Mouse (Mus musculus) midbrain, embryonic 11.5 days (tissue): ENCODE results near the gene Ifna6. TPM values are rescaled to one million over a fixed set of nuclear protein-coding genes. Genes with fewer than 3 reads are reported as not detected.
"Not testable (repeated sequence)": the region's sequence is repeated elsewhere in the genome, so short reads cannot be mapped to it uniquely, and the experiment has no call there.

Source experiments
- ATAC-seq: fragments of 200-750 bp; cut with Nextera tagmentation; 2 replicates; pipeline ENCODE4 v1.8.0; 2017; ENCODE audit warnings: moderate TSS enrichment, moderate library complexity; ENCODE audit not compliant: low FRiP score
- DNase-seq: peaks from one replicate; pipeline ENCODE4 v3.0.0; 2015; ENCODE audit warnings: low spot score; ENCODE audit errors: missing footprints
- H3K27ac ChIP-seq: fragments of 300-500 bp; sonication (generic); 2 replicates; pipeline ENCODE4 v1.5.1; 2014; ENCODE audit warnings: low read depth, low read length
- H3K27me3 ChIP-seq: fragments of 300-500 bp; sonication (generic); 2 replicates; pipeline ENCODE4 v1.6.1; 2014; ENCODE audit warnings: mild to moderate bottlenecking, low read length, moderate library complexity, mixed read lengths; ENCODE audit not compliant: control insufficient read depth, insufficient read depth
- H3K36me3 ChIP-seq: fragments of 300-500 bp; sonication (generic); 2 replicates; pipeline ENCODE4 v1.6.1; 2014; ENCODE audit warnings: mild to moderate bottlenecking, low read length, moderate library complexity, mixed read lengths; ENCODE audit not compliant: control insufficient read depth, insufficient read depth
- H3K4me1 ChIP-seq: fragments of 300-500 bp; sonication (generic); 2 replicates; pipeline ENCODE4 v1.6.1; 2014; ENCODE audit warnings: low read length; ENCODE audit not compliant: control insufficient read depth, insufficient read depth
- H3K4me2 ChIP-seq: fragments of 300-500 bp; sonication (generic); 2 replicates; pipeline ENCODE4 v1.6.1; 2014; ENCODE audit warnings: mild to moderate bottlenecking, moderate library complexity
- H3K4me3 ChIP-seq: fragments of 300-500 bp; sonication (generic); 2 replicates; pipeline ENCODE4 v1.5.1; 2014; ENCODE audit warnings: low read depth, low read length
- H3K9ac ChIP-seq: fragments of 300-500 bp; sonication (generic); 2 replicates; pipeline ENCODE4 v1.6.1; 2014; ENCODE audit warnings: low read length
- H3K9me3 ChIP-seq: fragments of 300-500 bp; sonication (generic); 2 replicates; pipeline ENCODE4 v1.6.1; 2016; ENCODE audit warnings: low read length; ENCODE audit not compliant: control insufficient read depth
- WGBS: fragments of 180-500 bp; shearing (Covaris S2); extraction: QIAGEN DNeasy Blood & Tissue Kit; methylation state at CpG from one replicate; pipeline ENCODE4 v1.1.7; 2014; 5-methylcytosine and 5-hydroxymethylcytosine counted together
- polyA plus RNA-seq: library from polyadenylated mRNA; unstranded; fragments of >200 nt; fragmentation: Nextera tagmentation; extraction: Ambion mirVana; gene quantifications from 2 replicates; pipeline ENCODE4 v1.2.1, GENCODE M21; 2014

Ifna6 gene
- polyA plus RNA-seq, 1 experiment from 2014 or later: not detected

DNA sequence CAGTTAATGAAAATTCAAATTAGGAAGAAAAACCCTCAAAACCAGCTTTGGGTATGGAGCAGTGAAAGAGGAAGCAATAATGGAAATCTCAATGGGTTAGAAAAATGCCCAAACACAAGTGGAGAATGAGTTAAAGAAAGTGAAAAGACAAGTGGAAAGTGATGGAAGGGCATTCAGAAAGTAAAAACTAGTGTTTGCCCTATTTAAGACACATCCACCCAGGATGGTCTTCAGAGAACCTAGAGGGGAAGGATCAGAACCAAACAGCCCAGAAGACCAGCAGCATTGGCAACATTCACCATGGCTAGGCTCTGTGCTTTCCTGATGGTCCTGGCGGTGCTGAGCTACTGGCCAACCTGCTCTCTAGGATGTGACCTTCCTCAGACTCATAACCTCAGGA lies 8.0 kb downstream of the Ifna6 start, which contains the start of gene Ifna5:
Ifna5 (plus strand) TSS at position 301 of the 400 bp plus-strand sequence.
- not testable (repeated sequence) for H3K27ac ChIP-seq, DNase-seq, H3K36me3 ChIP-seq, H3K4me3 ChIP-seq, H3K9me3 ChIP-seq, H3K9ac ChIP-seq, ATAC-seq, H3K27me3 ChIP-seq, H3K4me2 ChIP-seq, H3K4me1 ChIP-seq
- WGBS: 64% methylated on average over 1 of the region's 1 CpGs

GRCm38 (mm10) chr4:88838828-88839227 lies 11.6 kb downstream of the Ifna6 start:
- Histone ChIP-seq H3K27me3 (no peaks in the 10 kb centered on the region), H3K4me3 (no peak overlapping the region), H3K4me2 (no peak overlapping the region), H3K36me3 (no peaks in the 10 kb centered on the region), H3K9ac (no peak overlapping the region), H3K27ac (no peak overlapping the region), H3K4me1 (no peaks in the 10 kb centered on the region), H3K9me3 (no peaks in the 10 kb centered on the region)
- ATAC-seq: no peak
- 44% methylated on average over 3 of the region's 3 CpGs for WGBS
- DNase-seq: no peak

DNA sequence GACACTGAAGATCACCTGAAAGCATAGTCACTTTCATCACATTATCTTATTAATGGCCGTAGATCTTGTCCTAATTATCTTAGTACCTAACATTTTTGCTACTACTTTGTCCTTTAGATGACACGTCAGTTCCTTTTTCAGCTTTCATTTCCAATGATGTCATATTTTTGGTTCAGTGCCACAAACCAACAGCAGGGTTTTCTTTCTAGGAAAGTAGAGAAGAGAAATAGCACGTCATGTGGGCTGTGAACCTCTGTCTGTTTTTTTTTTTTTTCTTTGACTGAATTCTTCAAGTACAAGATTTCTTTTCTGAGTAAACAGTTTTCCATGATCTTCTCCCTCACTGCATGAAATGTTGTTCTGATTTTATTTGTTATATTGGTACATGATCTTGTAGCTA lies 12.8 kb downstream of the Ifna6 start:
- Histone ChIP-seq H3K9me3 (no peaks in the 10 kb centered on the region), H3K27ac (no peak overlapping the region), H3K27me3 (no peaks in the 10 kb centered on the region), H3K4me1 (no peaks in the 10 kb centered on the region), H3K9ac (no peak overlapping the region), H3K36me3 (no peaks in the 10 kb centered on the region), H3K4me3 (no peak overlapping the region), H3K4me2 (no peak overlapping the region)
- WGBS: 81% methylated on average over 3 of the region's 3 CpGs
- no peak for ATAC-seq
- no peak for DNase-seq

DNA sequence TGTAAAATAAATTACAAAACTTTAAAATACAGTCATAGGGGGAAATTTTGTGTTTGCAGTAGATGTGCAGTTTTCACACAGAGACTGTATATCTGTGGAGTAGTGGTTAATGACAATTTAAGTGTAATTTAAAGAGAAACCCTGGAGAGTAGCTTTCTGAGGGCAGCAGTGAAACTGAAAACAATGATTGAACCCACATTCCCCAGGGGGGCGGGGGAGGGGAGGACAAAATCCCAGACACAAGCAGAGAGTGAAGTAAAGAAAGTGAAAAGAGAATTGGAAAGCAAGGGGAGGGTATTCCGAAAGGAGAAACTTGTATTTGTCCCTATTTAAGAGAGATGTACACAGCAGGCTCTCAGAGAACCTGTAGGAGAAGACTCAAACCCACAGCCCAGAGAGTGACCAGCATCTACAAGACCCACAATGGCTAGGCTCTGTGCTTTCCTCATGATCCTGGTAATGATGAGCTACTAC lies 14.3 kb downstream of the Ifna6 start, which contains the start of gene Ifna4:
Ifna4 (plus strand) TSS at position 424 of the 474 bp plus-strand sequence.
- no peak within 1 kb of the TSS for H3K4me2 ChIP-seq
- H3K36me3 ChIP-seq: no peaks in the 10 kb centered on the region
- ATAC-seq: no peak
- WGBS: 29% methylated on average over 2 of the region's 2 CpGs
- H3K4me3 ChIP-seq: no peak within 1 kb of the TSS
- H3K9me3 ChIP-seq: no peaks in the 10 kb centered on the region
- no peaks in the 10 kb centered on the region for H3K4me1 ChIP-seq
- DNase-seq: no peak
- H3K27me3 ChIP-seq: no peaks in the 10 kb centered on the region
- no peak within 1 kb of the TSS for H3K9ac ChIP-seq
- no peak within 1 kb of the TSS for H3K27ac ChIP-seq

DNA sequence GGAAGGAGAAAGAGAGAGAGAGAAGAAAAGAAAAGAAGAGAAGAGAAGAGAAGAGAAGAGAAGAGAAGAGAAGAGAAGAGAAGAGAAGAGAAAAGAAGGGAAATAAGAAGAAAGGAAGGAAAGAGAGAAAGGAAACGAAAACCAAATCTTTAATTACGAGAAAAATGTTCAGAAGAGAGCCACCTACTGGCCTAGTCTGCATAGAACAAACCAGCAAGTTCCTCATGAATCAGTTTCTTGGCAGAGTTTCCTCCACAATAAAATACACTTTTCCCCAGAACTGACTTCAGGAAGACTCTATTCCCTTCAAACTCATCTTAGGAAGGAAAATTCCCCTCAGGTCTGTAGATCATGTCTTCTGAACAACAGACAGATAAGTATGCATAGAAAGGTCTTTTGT lies 18.1 kb downstream of the Ifna6 start:
- Histone ChIP-seq H3K9ac (no peak overlapping the region), H3K4me3 (no peak overlapping the region), H3K4me2 (no peak overlapping the region), H3K27ac (no peak overlapping the region), H3K9me3 (no peaks in the 10 kb centered on the region), H3K4me1 (no peaks in the 10 kb centered on the region), H3K27me3 (no peaks in the 10 kb centered on the region), H3K36me3 (no peaks in the 10 kb centered on the region)
- DNase-seq (no peak), ATAC-seq (no peak)
- WGBS: 43% methylated on average over 2 of the region's 2 CpGs

- DNase-seq: no peak
- H3K4me2 ChIP-seq: no peak within 1 kb of the TSS
- no peaks in the 10 kb centered on the region for H3K4me1 ChIP-seq
- no peak within 1 kb of the TSS for H3K4me3 ChIP-seq
- H3K36me3 ChIP-seq: no peaks in the 10 kb centered on the region
- no peaks in the 10 kb centered on the region for H3K9me3 ChIP-seq
- no peaks in the 10 kb centered on the region for H3K27me3 ChIP-seq
- no peak within 1 kb of the TSS for H3K9ac ChIP-seq
- no peak for ATAC-seq
- WGBS: 90% methylated on average over 1 of the region's 1 CpGs
- no peak within 1 kb of the TSS for H3K27ac ChIP-seq
These were observed 22.5 kb downstream of the Ifna6 start, which contains the start of gene Ifna1 for GRCm38 (mm10) chr4:88849698-88850097. TSS of gene Ifna1 (plus strand) at chr4:88850087.

DNA sequence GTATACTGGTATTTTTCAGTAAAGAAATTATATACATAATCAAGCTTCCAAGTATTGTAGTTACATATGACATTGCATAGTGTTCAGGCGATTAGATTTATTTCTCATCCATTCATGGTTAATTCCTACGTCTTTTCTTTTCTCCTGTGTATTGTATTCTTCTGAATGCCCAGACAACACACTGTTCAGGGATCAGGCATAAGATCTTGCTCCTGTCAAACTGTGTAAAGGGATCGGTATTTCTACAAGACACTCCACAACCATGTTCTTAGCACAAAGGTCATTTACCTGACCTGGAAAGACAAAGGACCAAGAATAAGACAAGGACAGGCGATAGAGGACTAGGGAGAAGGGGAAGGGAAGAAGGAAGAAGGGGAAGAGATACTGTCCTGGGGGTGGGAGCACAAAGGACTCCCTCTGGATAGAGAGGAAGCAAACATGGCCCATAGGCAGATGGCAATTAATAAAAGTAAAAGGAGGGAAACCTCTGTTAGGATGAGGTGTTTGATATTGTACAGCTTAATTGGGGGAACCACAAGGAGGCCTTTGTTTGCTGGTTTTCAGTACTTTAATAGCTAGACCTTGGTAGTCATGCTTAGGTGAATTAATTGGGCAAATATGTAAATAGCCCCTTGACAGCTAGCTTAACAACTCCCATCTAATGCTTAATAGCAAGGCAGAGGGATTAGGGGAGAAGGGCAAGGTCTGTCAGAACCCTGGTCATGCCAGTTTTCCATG lies 24.0 kb downstream of the Ifna6 start:
- Histone ChIP-seq H3K4me1 (no peaks in the 10 kb centered on the region), H3K9me3 (no peaks in the 10 kb centered on the region), H3K4me2 (no peak overlapping the region), H3K36me3 (no peaks in the 10 kb centered on the region), H3K9ac (no peak overlapping the region), H3K27ac (no peak overlapping the region), H3K4me3 (no peak overlapping the region), H3K27me3 (no peaks in the 10 kb centered on the region)
- ATAC-seq: no peak
- WGBS: 28% methylated on average over 4 of the region's 4 CpGs
- DNase-seq: no peak

DNA sequence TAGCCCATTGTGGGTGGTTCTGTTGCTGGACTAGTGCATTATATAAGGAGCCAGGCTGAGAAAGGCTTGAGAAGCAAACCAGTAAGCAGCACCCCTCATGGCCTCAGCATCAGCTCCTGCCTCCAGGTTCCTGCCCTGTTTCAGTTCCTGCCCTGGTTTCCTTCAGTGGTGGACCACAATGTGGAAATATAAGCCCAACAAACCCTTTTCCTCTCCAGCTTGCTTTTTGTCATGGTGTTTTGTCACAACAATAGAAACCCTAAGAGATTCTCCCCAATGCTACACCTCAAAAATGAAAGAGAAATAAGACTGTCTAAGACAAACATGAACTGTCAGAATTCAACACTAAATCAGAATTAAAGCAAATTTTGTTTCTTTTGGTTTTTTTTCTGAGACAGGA lies 32.0 kb downstream of the Ifna6 start:
- DNase-seq (no peak), ATAC-seq (no peak)
- no peaks in the 10 kb centered on the region for H3K36me3 ChIP-seq
- H3K27ac ChIP-seq: no peak overlapping the region
- no peak overlapping the region for H3K4me2 ChIP-seq
- no peak overlapping the region for H3K4me3 ChIP-seq
- no peaks in the 10 kb centered on the region for H3K27me3 ChIP-seq
- H3K4me1 ChIP-seq: no peaks in the 10 kb centered on the region
- no peaks in the 10 kb centered on the region for H3K9me3 ChIP-seq
- H3K9ac ChIP-seq: no peak overlapping the region

GRCm38 (mm10) chr4:88863309-88863708 lies 36.1 kb downstream of the Ifna6 start:
- no peak overlapping the region for H3K4me3 ChIP-seq
- H3K27me3 ChIP-seq: no peaks in the 10 kb centered on the region
- no peak overlapping the region for H3K27ac ChIP-seq
- ATAC-seq: no peak
- H3K4me1 ChIP-seq: no peaks in the 10 kb centered on the region
- no peaks in the 10 kb centered on the region for H3K9me3 ChIP-seq
- no peak overlapping the region for H3K9ac ChIP-seq
- no peak overlapping the region for H3K4me2 ChIP-seq
- DNase-seq: no peak
- H3K36me3 ChIP-seq: no peaks in the 10 kb centered on the region
- WGBS: 4% methylated on average over 7 of the region's 7 CpGs
